Mouse (Mus musculus) limb, embryonic 12.5 days (tissue): ENCODE data around the gene Notch4. TPM values are rescaled to one million over a fixed set of nuclear protein-coding genes. Genes with fewer than 3 reads are reported as not detected.
A peak's percentile ranks its signal among the peaks of the same experiment; 100 is the strongest.

ENCODE experiments used
- ATAC-seq: fragments of 200-750 bp; cut with Nextera tagmentation; 2 replicates; pipeline ENCODE4 v1.8.0; 2017; ENCODE audit warnings: low read depth, moderate TSS enrichment; ENCODE audit not compliant: insufficient number of reproducible peaks, insufficient read depth, low FRiP score, low TSS enrichment
- H3K27ac ChIP-seq: fragments of 300-500 bp; sonication (generic); 2 replicates; pipeline ENCODE4 v1.5.1; 2016; ENCODE audit warnings: mild to moderate bottlenecking, moderate library complexity
- H3K27me3 ChIP-seq: fragments of 300-500 bp; sonication (generic); 2 replicates; pipeline ENCODE4 v1.6.1; 2016; ENCODE audit warnings: mild to moderate bottlenecking, moderate library complexity
- H3K36me3 ChIP-seq: fragments of 300-500 bp; sonication (generic); 2 replicates; pipeline ENCODE4 v1.6.1; 2016; ENCODE audit warnings: mild to moderate bottlenecking, moderate library complexity
- H3K4me1 ChIP-seq: fragments of 300-500 bp; sonication (generic); replicated peaks from 2 replicates; pipeline ENCODE4 v1.6.1; 2016
- H3K4me2 ChIP-seq: fragments of 300-500 bp; sonication (generic); 2 replicates; pipeline ENCODE4 v1.6.1; 2016; ENCODE audit warnings: mild to moderate bottlenecking, moderate library complexity
- H3K4me3 ChIP-seq: fragments of 300-500 bp; sonication (generic); replicated peaks from 2 replicates; pipeline ENCODE4 v1.5.1; 2016; ENCODE audit warnings: mild to moderate bottlenecking
- H3K9ac ChIP-seq: fragments of 300-500 bp; sonication (generic); replicated peaks from 2 replicates; pipeline ENCODE4 v1.6.1; 2016; ENCODE audit warnings: mild to moderate bottlenecking, moderate library complexity
- H3K9me3 ChIP-seq: fragments of 300-500 bp; sonication (generic); 2 replicates; pipeline ENCODE4 v1.6.1; 2016; ENCODE audit warnings: mild to moderate bottlenecking, moderate library complexity
- WGBS: fragments of 180-500 bp; shearing (Covaris S2); methylation state at CpG from one replicate; pipeline ENCODE4 v1.1.7; 2016; 5-methylcytosine and 5-hydroxymethylcytosine counted together
- polyA plus RNA-seq: library from polyadenylated mRNA; unstranded; fragments of >200 nt; fragmentation: Nextera tagmentation; extraction: Ambion mirVana; gene quantifications from 2 replicates; pipeline ENCODE4 v1.2.1, GENCODE M21; 2016

The Notch4 gene
- polyA plus RNA-seq, 1 experiment from 2014 or later, result 4.9 TPM

- Histone ChIP-seq H3K4me3 (no peak overlapping the region), H3K4me1 (no peaks in the 10 kb centered on the region), H3K9me3 (no peaks in the 10 kb centered on the region), H3K36me3 (no peaks in the 10 kb centered on the region), H3K27me3 (peaks cover 7% of the 10 kb centered on the region; the same call in 1 of the 2 replicates), H3K9ac (no peak overlapping the region), H3K4me2 (no peak overlapping the region), H3K27ac (no peak overlapping the region)
- 29% methylated on average over 5 of the region's 5 CpGs for WGBS
- no peak for ATAC-seq
These were observed 8.6 kb upstream of the Notch4 start for GRCm38 (mm10) chr17:34555483-34555882.

- H3K4me1 ChIP-seq, result 0 out of 2 replicates have a peak, but pooled peaks cover 3% of the 10 kb centered on the region
- H3K27me3 ChIP-seq, result peaks cover 7% of the 10 kb centered on the region; the same call in 1 of the 2 replicates
- no peak overlapping the region for H3K4me3 ChIP-seq
- no peak overlapping the region for H3K9ac ChIP-seq
- no peak for ATAC-seq
- WGBS, result 85% methylated on average over 8 of the region's 8 CpGs
- H3K9me3 ChIP-seq, result no peaks in the 10 kb centered on the region
- H3K4me2 ChIP-seq, result no peak overlapping the region
- H3K27ac ChIP-seq, result no peak overlapping the region
- H3K36me3 ChIP-seq, result no peaks in the 10 kb centered on the region
These were observed 7.7 kb upstream of the Notch4 start for GRCm38 (mm10) chr17:34556406-34556805.

- WGBS, result 43% methylated on average over 11 of the region's 11 CpGs
- H3K4me2 ChIP-seq, result no peak overlapping the region
These were observed 6.7 kb upstream of the Notch4 start for GRCm38 (mm10) chr17:34557411-34557810.

GRCm38 (mm10) chr17:34559116-34559515 lies 5.0 kb upstream of the Notch4 start:
- H3K4me1 ChIP-seq, result peaks cover 7% of the 10 kb centered on the region
- H3K9ac ChIP-seq, result no peak overlapping the region
- no peak overlapping the region for H3K27ac ChIP-seq
- ATAC-seq, result no peak
- no peaks in the 10 kb centered on the region for H3K9me3 ChIP-seq
- H3K4me3 ChIP-seq, result no peak overlapping the region
- H3K4me2 ChIP-seq, result no peak overlapping the region
- 90% methylated on average over 7 of the region's 7 CpGs for WGBS
- H3K36me3 ChIP-seq, result no peaks in the 10 kb centered on the region
- H3K27me3 ChIP-seq, result 0 out of 2 replicates have a peak, but pooled peaks cover 4% of the 10 kb centered on the region

More at GRCm38 (mm10) chr17:34557411-34557810, 6.7 kb upstream of the Notch4 start:
- H3K27ac ChIP-seq, result no peak overlapping the region
- no peaks in the 10 kb centered on the region for H3K9me3 ChIP-seq
- H3K36me3 ChIP-seq, result no peaks in the 10 kb centered on the region
- ATAC-seq, result no peak
- H3K4me1 ChIP-seq, result 0 out of 2 replicates have a peak, but pooled peaks cover 3% of the 10 kb centered on the region
- 0 out of 2 replicates have a peak, but pooled peaks cover 4% of the 10 kb centered on the region for H3K27me3 ChIP-seq
- no peak overlapping the region for H3K4me3 ChIP-seq
- no peak overlapping the region for H3K9ac ChIP-seq

- no peaks in the 10 kb centered on the region for H3K36me3 ChIP-seq
- H3K9me3 ChIP-seq, result no peaks in the 10 kb centered on the region
- H3K4me1 ChIP-seq, result peaks cover 14% of the 10 kb centered on the region
- WGBS, result 23% methylated on average over 15 of the region's 15 CpGs
- H3K27me3 ChIP-seq, result 0 out of 2 replicates have a peak, but pooled peaks cover 4% of the 10 kb centered on the region
- H3K4me2 ChIP-seq, result no peak overlapping the region
- no peak overlapping the region for H3K27ac ChIP-seq
- no peak overlapping the region for H3K4me3 ChIP-seq
- H3K9ac ChIP-seq, result no peak overlapping the region
- no peak for ATAC-seq
These were observed 4.2 kb upstream of the Notch4 start for GRCm38 (mm10) chr17:34559895-34560294.

- H3K9ac ChIP-seq, result no peak overlapping the region
- H3K36me3 ChIP-seq, result no peaks in the 10 kb centered on the region
- 93% methylated on average over 6 of the region's 6 CpGs for WGBS
- peaks cover 18% of the 10 kb centered on the region for H3K4me1 ChIP-seq
- no peaks in the 10 kb centered on the region for H3K9me3 ChIP-seq
- no peak for ATAC-seq
- no peak overlapping the region for H3K4me3 ChIP-seq
- no peak overlapping the region for H3K27ac ChIP-seq
- peaks cover 4% of the 10 kb centered on the region; the same call in 1 of the 2 replicates for H3K27me3 ChIP-seq
- H3K4me2 ChIP-seq, result no peak overlapping the region
These were observed 3.6 kb upstream of the Notch4 start for GRCm38 (mm10) chr17:34560438-34560837.

GRCm38 (mm10) chr17:34561200-34561599 lies 2.9 kb upstream of the Notch4 start:
- Histone ChIP-seq H3K4me3 (no peak overlapping the region), H3K27ac (no peak overlapping the region)
- ATAC-seq, result no peak

GRCm38 (mm10) chr17:34562595-34562994 lies 1.5 kb upstream of the Notch4 start:
- Histone ChIP-seq H3K27ac (no peak overlapping the region), H3K9ac (no peak overlapping the region), H3K36me3 (no peaks in the 10 kb centered on the region), H3K4me1 (peaks cover 23% of the 10 kb centered on the region), H3K9me3 (no peaks in the 10 kb centered on the region), H3K4me2 (no peak overlapping the region), H3K27me3 (peaks cover 6% of the 10 kb centered on the region; the same call in 1 of the 2 replicates), H3K4me3 (no peak overlapping the region)
- 71% methylated on average over 3 of the region's 3 CpGs for WGBS
- no peak for ATAC-seq

More at GRCm38 (mm10) chr17:34561200-34561599, 2.9 kb upstream of the Notch4 start:
- no peaks in the 10 kb centered on the region for H3K9me3 ChIP-seq
- peak overlapping the region; percentile 15; the same call in 1 of the 2 replicates for H3K4me2 ChIP-seq
- H3K9ac ChIP-seq, result no peak overlapping the region
- H3K36me3 ChIP-seq, result no peaks in the 10 kb centered on the region
- 55% methylated on average over 8 of the region's 8 CpGs for WGBS
- peaks cover 4% of the 10 kb centered on the region; the same call in 1 of the 2 replicates for H3K27me3 ChIP-seq
- peaks cover 18% of the 10 kb centered on the region for H3K4me1 ChIP-seq

GRCm38 (mm10) chr17:34563354-34563753 lies 714 bp upstream of the Notch4 start:
- no peaks in the 10 kb centered on the region for H3K36me3 ChIP-seq
- peaks cover 6% of the 10 kb centered on the region; the same call in 1 of the 2 replicates for H3K27me3 ChIP-seq
- peaks cover 23% of the 10 kb centered on the region for H3K4me1 ChIP-seq
- H3K4me3 ChIP-seq, result no peak overlapping the region
- no peak overlapping the region for H3K4me2 ChIP-seq
- 64% methylated on average over 11 of the region's 11 CpGs for WGBS
- no peak overlapping the region for H3K9ac ChIP-seq
- no peak overlapping the region for H3K27ac ChIP-seq
- ATAC-seq, result no peak
- H3K9me3 ChIP-seq, result no peaks in the 10 kb centered on the region

GRCm38 (mm10) chr17:34564796-34565195 lies 728 bp downstream of the Notch4 start:
- H3K4me3 ChIP-seq, result no peak overlapping the region; the same call in 1 of the 2 replicates
- H3K4me2 ChIP-seq, result peak overlapping the region; percentile 37
- 0 out of 2 replicates have a peak overlapping the region, but pooled peaks have one; percentile 47 for H3K9ac ChIP-seq
- H3K27ac ChIP-seq, result peak overlapping the region; percentile 47; the same call in 1 of the 2 replicates
- H3K36me3 ChIP-seq, result no peaks in the 10 kb centered on the region
- peaks cover 6% of the 10 kb centered on the region; the same call in 1 of the 2 replicates for H3K27me3 ChIP-seq
- no peak for ATAC-seq
- 33% methylated on average over 3 of the region's 3 CpGs for WGBS
- peaks cover 23% of the 10 kb centered on the region for H3K4me1 ChIP-seq
- H3K9me3 ChIP-seq, result no peaks in the 10 kb centered on the region

GRCm38 (mm10) chr17:34567311-34567710 lies 3.2 kb downstream of the Notch4 start:
- no peak overlapping the region for H3K9ac ChIP-seq
- H3K27me3 ChIP-seq, result peaks cover 6% of the 10 kb centered on the region; the same call in 1 of the 2 replicates
- no peak for ATAC-seq
- H3K4me1 ChIP-seq, result peaks cover 20% of the 10 kb centered on the region
- no peaks in the 10 kb centered on the region for H3K9me3 ChIP-seq
- no peaks in the 10 kb centered on the region for H3K36me3 ChIP-seq
- H3K27ac ChIP-seq, result no peak overlapping the region
- 58% methylated on average over 9 of the region's 9 CpGs for WGBS
- no peak overlapping the region for H3K4me2 ChIP-seq
- no peak overlapping the region for H3K4me3 ChIP-seq

- Histone ChIP-seq H3K36me3 (no peaks in the 10 kb centered on the region), H3K4me2 (no peak overlapping the region), H3K9ac (no peak overlapping the region), H3K4me1 (peaks cover 20% of the 10 kb centered on the region), H3K27ac (no peak overlapping the region), H3K9me3 (no peaks in the 10 kb centered on the region), H3K4me3 (no peak overlapping the region), H3K27me3 (peaks cover 6% of the 10 kb centered on the region; the same call in 1 of the 2 replicates)
- 80% methylated on average over 13 of the region's 13 CpGs for WGBS
- ATAC-seq, result no peak
These were observed 4.4 kb downstream of the Notch4 start for GRCm38 (mm10) chr17:34568421-34568820.
